Mouse (Mus musculus): ENCODE measurements at regions not wholly inside any gene's neighbourhood (a gene's known extent, or its start where the extent isn't known, plus 50 kb on each side); places are given as distances from the start of the nearest gene placed in this dataset.
"Not testable (repeated sequence)": the region's sequence is repeated elsewhere in the genome, so short reads cannot be mapped to it uniquely, and the experiment has no call there.

DNA sequence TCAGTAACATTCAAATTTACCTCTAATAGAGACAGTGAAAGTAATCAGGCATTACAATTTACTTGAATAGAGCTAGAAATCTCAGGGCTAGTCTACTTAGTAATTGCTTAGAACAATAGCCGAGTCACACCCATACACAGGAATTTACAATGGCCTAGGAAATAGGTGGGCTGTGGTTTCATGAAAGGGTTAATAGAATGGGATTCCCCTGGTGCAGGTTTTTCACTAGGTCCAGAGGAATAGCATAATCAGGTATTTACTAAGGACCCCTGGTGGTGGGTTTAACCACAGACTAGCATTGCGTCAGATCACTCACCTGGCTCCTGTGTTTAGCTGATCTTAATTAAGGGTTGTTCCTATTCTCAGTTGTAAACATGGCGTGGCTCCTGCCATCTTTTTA, 290.8 kb downstream of the Cyp26b1 start:
- not testable (repeated sequence) for H3K4me3 ChIP-seq (ENCODE audit: control insufficient read depth in 1 of 2, insufficient read depth in 1 of 2, low read depth in 1 of 2, low read length in 2 of 2); ATAC-seq (ENCODE audit: insufficient number of reproducible peaks, insufficient read depth, low FRiP score, low read depth); H3K9me3 ChIP-seq (ENCODE audit: control insufficient read depth, low read length); H3K36me3 ChIP-seq (ENCODE audit: control insufficient read depth, insufficient read depth, low read length); H3K9ac ChIP-seq (ENCODE audit: low read length); H3K4me2 ChIP-seq (ENCODE audit: low read length); H3K27me3 ChIP-seq (ENCODE audit: control insufficient read depth, insufficient read depth, low read length); H3K4me1 ChIP-seq (ENCODE audit: control insufficient read depth in 2 of 2, insufficient read depth in 2 of 2, low read length in 2 of 2); H3K27ac ChIP-seq (replicated peaks in 1 of 2; ENCODE audit: control insufficient read depth in 1 of 2, insufficient read depth in 1 of 2, low read depth in 2 of 2, low read length in 2 of 2)
- 88% methylated on average over 3 of the region's 3 CpGs for WGBS

DNA sequence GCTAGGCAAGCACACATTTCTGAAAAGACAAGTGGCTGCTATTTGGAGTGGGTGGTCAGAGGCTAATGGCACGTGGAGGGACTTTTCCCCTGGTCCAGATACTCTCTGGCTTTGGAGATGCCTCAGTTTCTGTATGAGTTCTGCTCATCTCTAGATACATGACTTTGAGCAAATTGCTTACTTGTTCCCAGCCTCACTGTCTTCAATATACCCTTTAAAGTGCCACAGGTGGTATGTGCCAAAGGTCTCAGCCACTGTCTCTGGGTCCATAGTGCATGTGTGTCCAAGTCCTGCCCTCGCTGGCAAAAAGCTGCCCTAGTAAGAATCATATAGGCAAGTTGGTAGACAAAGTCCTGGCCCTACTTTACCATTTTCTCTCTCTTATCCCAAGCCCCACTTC, 291.5 kb downstream of the Dysf start:
- 73% methylated on average over 2 of the region's 2 CpGs for WGBS
- no peaks in the 10 kb centered on the region for H3K36me3 ChIP-seq (ENCODE audit: control insufficient read depth, insufficient read depth, low read length)
- no peaks in the 10 kb centered on the region for H3K9me3 ChIP-seq (ENCODE audit: control insufficient read depth, low read length)

DNA sequence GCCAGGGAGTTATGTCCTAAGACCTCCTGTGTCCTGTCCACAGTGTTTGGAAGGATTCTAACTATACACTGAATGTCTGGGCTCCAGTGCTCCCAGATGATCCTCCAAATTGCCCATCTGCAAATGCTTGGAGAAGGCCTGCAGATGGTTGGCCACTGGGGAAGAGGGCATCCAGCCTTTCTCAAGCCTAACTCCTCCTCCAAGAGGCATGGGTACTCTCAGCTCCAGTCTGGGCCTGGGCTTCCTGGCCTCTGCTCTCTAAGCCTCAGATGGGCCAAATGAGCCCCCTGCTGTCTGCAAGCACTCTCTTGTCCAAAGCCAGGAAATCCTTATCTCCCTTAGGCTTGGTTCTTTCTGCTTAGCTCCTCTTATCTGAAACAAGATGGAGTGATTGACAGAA, 290.8 kb downstream of the Dysf start:
- no peak for ATAC-seq (ENCODE audit: insufficient number of reproducible peaks, insufficient read depth, low FRiP score, low read depth)
- no peak overlapping the region for H3K4me2 ChIP-seq (ENCODE audit: low read length)
- H3K9me3 ChIP-seq (ENCODE audit: control insufficient read depth, low read length), result no peaks in the 10 kb centered on the region

More for the DNA sequence above, 291.5 kb downstream of the Dysf start:
- ATAC-seq (ENCODE audit: insufficient number of reproducible peaks, insufficient read depth, low FRiP score, low read depth), result no peak
- H3K4me3 ChIP-seq (ENCODE audit: control insufficient read depth in 1 of 2, insufficient read depth in 1 of 2, low read depth in 1 of 2, low read length in 2 of 2), result no peak overlapping the region
- no peak overlapping the region for H3K4me2 ChIP-seq (ENCODE audit: low read length)
- H3K27ac ChIP-seq (replicated peaks in 1 of 2; ENCODE audit: control insufficient read depth in 1 of 2, insufficient read depth in 1 of 2, low read depth in 2 of 2, low read length in 2 of 2), result no peak overlapping the region
- no peaks in the 10 kb centered on the region for H3K27me3 ChIP-seq (ENCODE audit: control insufficient read depth, insufficient read depth, low read length)
- H3K9ac ChIP-seq (ENCODE audit: low read length), result no peak overlapping the region
- H3K4me1 ChIP-seq (ENCODE audit: control insufficient read depth in 2 of 2, insufficient read depth in 2 of 2, low read length in 2 of 2), result peaks cover 1 to 4% of the 10 kb centered on the region in 2 experiments; a peak in 2 of 4 replicates

DNA sequence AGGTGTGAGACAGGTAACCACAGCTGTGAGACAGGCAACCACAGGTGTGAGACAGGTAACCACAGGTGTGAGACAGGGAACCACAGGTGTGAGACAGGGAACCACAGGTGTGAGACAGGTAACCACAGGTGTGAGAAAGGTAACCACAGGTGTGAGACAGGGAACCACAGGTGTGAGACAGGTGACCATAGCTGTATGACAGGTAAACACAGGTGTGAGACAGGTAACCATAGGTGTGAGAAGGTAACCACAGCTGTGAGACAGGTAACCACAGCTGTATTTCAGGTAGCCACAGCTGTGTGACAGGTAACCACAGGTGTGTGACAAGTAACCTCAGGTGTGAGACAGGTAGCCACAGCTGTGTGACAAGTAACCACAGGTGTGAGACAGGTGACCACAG, 265.5 kb downstream of the Dysf start:
- ATAC-seq (ENCODE audit: insufficient number of reproducible peaks, insufficient read depth, low FRiP score, low read depth); H3K4me3 ChIP-seq (ENCODE audit: control insufficient read depth in 1 of 2, insufficient read depth in 1 of 2, low read depth in 1 of 2, low read length in 2 of 2); H3K4me2 ChIP-seq (ENCODE audit: low read length); H3K9me3 ChIP-seq (ENCODE audit: control insufficient read depth, low read length); H3K27ac ChIP-seq (replicated peaks in 1 of 2; ENCODE audit: control insufficient read depth in 1 of 2, insufficient read depth in 1 of 2, low read depth in 2 of 2, low read length in 2 of 2); H3K36me3 ChIP-seq (ENCODE audit: control insufficient read depth, insufficient read depth, low read length); H3K27me3 ChIP-seq (ENCODE audit: control insufficient read depth, insufficient read depth, low read length); H3K9ac ChIP-seq (ENCODE audit: low read length): not testable (repeated sequence)
- H3K4me1 ChIP-seq (ENCODE audit: control insufficient read depth in 2 of 2, insufficient read depth in 2 of 2, low read length in 2 of 2), result peaks cover 10 to 21% of the 10 kb centered on the region in 2 experiments; a peak in 3 of 4 replicates

More for the DNA sequence above, 290.8 kb downstream of the Dysf start:
- H3K4me3 ChIP-seq (ENCODE audit: control insufficient read depth in 1 of 2, insufficient read depth in 1 of 2, low read depth in 1 of 2, low read length in 2 of 2), result no peak overlapping the region
- H3K9ac ChIP-seq (ENCODE audit: low read length), result no peak overlapping the region
- no peaks in the 10 kb centered on the region for H3K36me3 ChIP-seq (ENCODE audit: control insufficient read depth, insufficient read depth, low read length)
- no peak overlapping the region for H3K27ac ChIP-seq (replicated peaks in 1 of 2; ENCODE audit: control insufficient read depth in 1 of 2, insufficient read depth in 1 of 2, low read depth in 2 of 2, low read length in 2 of 2)
- H3K27me3 ChIP-seq (ENCODE audit: control insufficient read depth, insufficient read depth, low read length), result no peaks in the 10 kb centered on the region
- H3K4me1 ChIP-seq (ENCODE audit: control insufficient read depth in 2 of 2, insufficient read depth in 2 of 2, low read length in 2 of 2), result no peaks in the 10 kb centered on the region

DNA sequence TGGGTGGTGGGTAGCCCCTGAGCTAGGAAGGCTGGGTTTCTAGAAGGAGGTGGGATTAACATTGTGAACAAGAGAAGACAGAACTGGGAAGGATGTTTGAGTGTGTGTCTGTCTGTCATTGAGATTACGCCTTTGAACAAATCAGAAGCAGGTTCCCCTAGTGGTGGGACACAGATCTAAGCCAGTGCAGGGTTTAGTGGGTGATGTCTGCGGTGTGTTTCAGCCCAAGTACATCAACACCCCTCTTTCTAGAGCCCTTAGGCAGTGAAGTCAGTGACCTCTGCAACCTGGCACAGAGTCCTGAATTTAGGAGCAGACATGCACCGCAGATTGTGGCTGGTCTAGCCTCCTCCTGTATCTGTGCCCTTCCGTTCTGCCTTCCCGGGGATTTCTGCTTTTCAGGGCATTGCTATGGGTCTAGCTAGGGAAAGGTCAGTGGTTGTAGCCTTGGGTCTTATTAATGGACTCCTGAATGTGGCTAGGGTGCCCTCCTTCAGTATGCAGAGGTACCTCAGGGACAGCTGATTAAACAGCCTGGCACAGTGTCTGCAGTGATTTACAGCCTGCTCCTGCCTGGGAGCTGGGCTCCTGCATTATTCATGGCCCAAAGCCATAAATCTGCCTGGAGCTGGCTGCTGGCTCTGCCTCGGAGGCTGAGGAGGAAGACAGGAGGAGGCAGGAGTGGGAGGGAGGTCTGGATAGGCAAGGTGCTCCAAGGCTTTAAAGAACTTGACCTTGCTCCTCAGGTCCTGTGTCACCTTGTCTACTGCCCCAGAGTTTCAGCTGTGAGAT, 264.3 kb downstream of the Dysf start:
- ATAC-seq (ENCODE audit: insufficient number of reproducible peaks, insufficient read depth, low FRiP score, low read depth), result no peak
- H3K4me3 ChIP-seq (ENCODE audit: control insufficient read depth in 1 of 2, insufficient read depth in 1 of 2, low read depth in 1 of 2, low read length in 2 of 2), result no peak overlapping the region
- H3K4me1 ChIP-seq (ENCODE audit: control insufficient read depth in 2 of 2, insufficient read depth in 2 of 2, low read length in 2 of 2), result peaks cover 10 to 21% of the 10 kb centered on the region in 2 experiments; a peak in 3 of 4 replicates
- H3K27ac ChIP-seq (replicated peaks in 1 of 2; ENCODE audit: control insufficient read depth in 1 of 2, insufficient read depth in 1 of 2, low read depth in 2 of 2, low read length in 2 of 2), result no peak overlapping the region
- peaks cover 2% of the 10 kb centered on the region; the same call in 1 of the 2 replicates for H3K27me3 ChIP-seq (ENCODE audit: control insufficient read depth, insufficient read depth, low read length)
- no peaks in the 10 kb centered on the region for H3K9me3 ChIP-seq (ENCODE audit: control insufficient read depth, low read length)
- H3K4me2 ChIP-seq (ENCODE audit: low read length), result no peak overlapping the region
- no peak overlapping the region for H3K9ac ChIP-seq (ENCODE audit: low read length)
- WGBS, result 75% methylated on average over 6 of the region's 6 CpGs
- no peaks in the 10 kb centered on the region for H3K36me3 ChIP-seq (ENCODE audit: control insufficient read depth, insufficient read depth, low read length)

DNA sequence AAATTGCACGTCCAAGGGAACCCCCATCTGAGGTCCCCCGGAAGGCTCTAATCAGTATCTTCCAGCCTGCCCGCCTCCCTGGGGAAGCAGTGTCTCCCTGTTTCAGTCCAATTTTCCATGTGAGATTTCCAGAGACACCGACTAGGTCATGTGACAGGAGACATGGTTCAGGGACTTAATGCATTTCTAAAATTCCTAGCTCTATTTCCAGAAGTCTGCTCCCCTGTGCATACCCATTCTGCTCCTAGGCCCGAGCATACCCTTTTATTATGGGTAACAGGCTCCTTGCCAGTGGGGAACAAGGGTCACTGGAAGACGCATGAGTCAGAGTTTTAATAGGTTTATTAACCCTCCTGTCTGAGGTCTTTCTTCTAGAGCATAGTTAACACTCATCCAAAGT, 263.6 kb downstream of the Dysf start:
- no peak overlapping the region for H3K4me2 ChIP-seq (ENCODE audit: low read length)
- H3K9ac ChIP-seq (ENCODE audit: low read length), result no peak overlapping the region
- H3K4me1 ChIP-seq (ENCODE audit: control insufficient read depth in 2 of 2, insufficient read depth in 2 of 2, low read length in 2 of 2), result peaks cover 10 to 21% of the 10 kb centered on the region in 2 experiments; a peak in 3 of 4 replicates
- peaks cover 2% of the 10 kb centered on the region; the same call in 1 of the 2 replicates for H3K27me3 ChIP-seq (ENCODE audit: control insufficient read depth, insufficient read depth, low read length)
- no peaks in the 10 kb centered on the region for H3K36me3 ChIP-seq (ENCODE audit: control insufficient read depth, insufficient read depth, low read length)
- WGBS, result 58% methylated on average over 6 of the region's 6 CpGs
- no peak overlapping the region for H3K27ac ChIP-seq (replicated peaks in 1 of 2; ENCODE audit: control insufficient read depth in 1 of 2, insufficient read depth in 1 of 2, low read depth in 2 of 2, low read length in 2 of 2)
- H3K4me3 ChIP-seq (ENCODE audit: control insufficient read depth in 1 of 2, insufficient read depth in 1 of 2, low read depth in 1 of 2, low read length in 2 of 2), result no peak overlapping the region
- ATAC-seq (ENCODE audit: insufficient number of reproducible peaks, insufficient read depth, low FRiP score, low read depth), result no peak
- no peaks in the 10 kb centered on the region for H3K9me3 ChIP-seq (ENCODE audit: control insufficient read depth, low read length)

DNA sequence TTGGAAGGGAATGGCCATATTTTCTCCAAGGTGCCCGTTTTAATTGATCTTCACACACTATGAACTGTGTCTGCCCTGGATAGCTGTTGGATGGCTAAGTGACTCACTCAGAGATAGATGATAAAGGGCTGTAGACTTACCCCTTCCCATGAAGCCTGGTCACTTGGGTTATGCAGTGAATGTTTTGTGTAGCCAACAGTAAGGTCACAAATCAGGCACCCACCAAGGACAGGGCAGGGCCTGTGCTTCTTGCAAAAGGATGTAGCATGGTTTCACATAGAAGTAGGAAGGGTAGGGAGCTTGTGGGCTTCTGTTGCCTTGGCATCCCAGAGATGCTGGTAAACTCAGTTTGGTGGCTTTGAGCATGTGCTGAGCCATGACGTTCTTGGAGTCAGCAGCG, 263.1 kb downstream of the Dysf start:
- no peaks in the 10 kb centered on the region for H3K9me3 ChIP-seq (ENCODE audit: control insufficient read depth, low read length)
- H3K4me3 ChIP-seq (ENCODE audit: control insufficient read depth in 1 of 2, insufficient read depth in 1 of 2, low read depth in 1 of 2, low read length in 2 of 2), result no peak overlapping the region
- H3K4me1 ChIP-seq (ENCODE audit: control insufficient read depth in 2 of 2, insufficient read depth in 2 of 2, low read length in 2 of 2), result peaks cover 10 to 21% of the 10 kb centered on the region in 2 experiments; a peak in 3 of 4 replicates
- H3K4me2 ChIP-seq (ENCODE audit: low read length), result no peak overlapping the region
- H3K27me3 ChIP-seq (ENCODE audit: control insufficient read depth, insufficient read depth, low read length), result peaks cover 2% of the 10 kb centered on the region; the same call in 1 of the 2 replicates
- no peaks in the 10 kb centered on the region for H3K36me3 ChIP-seq (ENCODE audit: control insufficient read depth, insufficient read depth, low read length)
- no peak overlapping the region for H3K9ac ChIP-seq (ENCODE audit: low read length)
- no peak overlapping the region for H3K27ac ChIP-seq (replicated peaks in 1 of 2; ENCODE audit: control insufficient read depth in 1 of 2, insufficient read depth in 1 of 2, low read depth in 2 of 2, low read length in 2 of 2)
- 73% methylated on average over 3 of the region's 3 CpGs for WGBS
- ATAC-seq (ENCODE audit: insufficient number of reproducible peaks, insufficient read depth, low FRiP score, low read depth), result no peak
